Mouse (Mus musculus): ENCODE data around the gene 4933425L06Rik.

Gene 4933425L06Rik

DNA sequence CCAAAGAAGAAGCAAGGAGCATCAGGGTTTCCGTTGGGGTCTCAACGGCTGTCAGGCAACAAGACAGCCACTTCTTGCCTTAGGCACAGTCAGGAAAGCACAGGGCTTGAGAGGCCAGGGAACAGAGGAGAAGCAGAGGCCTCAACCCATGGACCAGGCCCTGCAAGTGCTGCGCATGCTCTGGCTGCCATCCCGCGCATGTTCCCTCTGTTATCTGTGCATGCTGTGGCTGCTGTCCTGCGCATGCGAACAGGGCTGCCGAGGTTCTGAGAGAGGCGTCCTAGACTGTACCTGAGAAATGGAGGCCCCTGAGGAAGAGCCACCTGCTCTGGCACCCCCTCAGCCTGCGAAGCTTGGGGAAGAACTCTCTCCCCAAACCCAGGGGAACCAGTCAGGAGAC, at the start of gene 4933425L06Rik:
Gene 4933425L06Rik (plus strand): TSS at position 261 of the 400 bp plus-strand sequence.
- DNase-seq (ENCODE audit: low read depth, low spot score): no peak

GRCm38 (mm10) chr13:105037816-105038215, 44.1 kb upstream of the 4933425L06Rik start:
- DNase-seq (ENCODE audit: low read depth, low spot score): no peak

- DNase-seq (ENCODE audit: low read depth, low spot score): no peak
Measured at GRCm38 (mm10) chr13:105038334-105038733, 43.6 kb upstream of the 4933425L06Rik start.

DNA sequence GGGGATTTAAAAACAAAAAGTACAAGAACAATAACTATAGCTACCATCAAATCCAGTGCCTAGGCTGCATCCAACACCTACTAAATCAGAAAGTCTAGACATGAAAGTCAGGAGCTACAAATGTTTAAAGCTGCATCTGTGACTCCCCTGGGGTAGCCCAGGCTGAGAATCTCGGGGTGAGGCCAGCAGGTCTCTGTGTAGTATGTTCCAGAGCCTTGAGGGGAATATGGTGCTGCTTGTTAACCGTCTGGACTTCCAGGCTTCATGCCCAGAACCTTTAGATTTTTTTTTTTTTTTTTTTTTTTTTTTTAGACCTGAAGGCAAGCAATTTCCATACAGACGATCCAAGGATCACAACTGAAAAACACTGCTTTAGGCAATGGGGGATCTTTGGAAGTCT, 38.0 kb upstream of the 4933425L06Rik start:
- no peak for DNase-seq (ENCODE audit: low read depth, low spot score)

DNA sequence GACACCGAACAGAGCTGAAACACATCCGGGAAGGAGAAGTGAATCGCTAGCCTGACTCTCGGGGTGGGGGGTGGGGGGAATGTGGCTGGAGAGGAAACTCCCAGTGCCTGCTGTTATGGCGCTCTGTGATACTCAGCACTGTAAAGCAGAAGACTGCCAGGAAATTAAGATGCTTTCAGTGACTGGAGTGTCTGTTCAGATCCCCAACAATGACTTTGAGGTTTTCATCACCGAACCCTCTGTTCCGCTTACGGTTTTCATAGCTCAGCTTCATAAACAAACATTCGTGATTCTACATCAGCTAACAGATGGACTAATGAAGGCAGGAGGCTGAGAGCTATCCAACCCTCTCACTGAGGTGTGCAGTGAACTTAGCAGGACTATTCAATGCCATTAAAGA, 34.5 kb upstream of the 4933425L06Rik start:
- no peak for DNase-seq (ENCODE audit: low read depth, low spot score)

DNA sequence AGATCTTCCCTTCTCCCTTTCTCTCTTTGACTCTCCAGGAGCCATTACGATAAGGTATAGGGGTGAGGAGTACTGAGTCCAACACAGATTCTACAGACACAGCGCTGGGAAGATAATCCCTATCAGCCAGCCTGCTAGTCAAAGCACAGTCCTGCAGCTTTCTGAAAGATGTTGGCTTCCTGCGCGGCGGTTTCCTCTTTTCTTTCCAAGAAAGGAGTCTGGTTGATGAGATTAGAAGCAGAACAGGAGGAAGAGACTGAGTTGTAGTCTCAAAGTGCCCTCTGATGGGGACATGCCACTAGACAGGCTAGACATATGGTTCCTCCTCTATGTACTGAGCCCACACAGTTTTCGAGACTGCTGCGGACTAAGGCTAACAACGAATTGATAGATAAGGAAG, 33.3 kb upstream of the 4933425L06Rik start:
- DNase-seq (ENCODE audit: low read depth, low spot score): no peak

DNA sequence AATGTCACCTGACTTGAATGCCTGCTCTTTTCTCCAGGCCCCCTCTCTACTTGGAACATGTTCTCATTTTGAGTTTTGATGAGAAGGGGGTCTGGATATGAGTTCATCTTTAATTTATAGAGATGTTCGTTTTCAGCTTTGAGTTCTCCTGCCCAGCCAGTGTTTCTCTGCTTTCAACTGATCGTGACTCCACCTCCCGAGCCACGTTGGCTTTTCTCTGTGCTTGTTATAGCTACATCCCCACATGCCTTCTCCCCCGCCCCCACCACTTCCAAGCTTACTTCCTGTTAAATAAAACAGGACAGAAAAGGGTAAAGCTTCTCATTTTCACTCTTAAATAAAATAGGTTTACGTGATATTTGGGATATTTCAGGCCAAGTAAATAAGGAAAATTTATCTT, 30.5 kb upstream of the 4933425L06Rik start:
- no peak for DNase-seq (ENCODE audit: low read depth, low spot score)

- DNase-seq (ENCODE audit: low read depth, low spot score): no peak
Measured at GRCm38 (mm10) chr13:105053618-105054017, 28.3 kb upstream of the 4933425L06Rik start.

- DNase-seq (ENCODE audit: low read depth, low spot score): peak; percentile 73
Measured at GRCm38 (mm10) chr13:105054181-105054940, 27.6 kb upstream of the 4933425L06Rik start, which contains the start of gene Rgs7bp. Rgs7bp (minus strand) TSS chr13:105054930.

DNA sequence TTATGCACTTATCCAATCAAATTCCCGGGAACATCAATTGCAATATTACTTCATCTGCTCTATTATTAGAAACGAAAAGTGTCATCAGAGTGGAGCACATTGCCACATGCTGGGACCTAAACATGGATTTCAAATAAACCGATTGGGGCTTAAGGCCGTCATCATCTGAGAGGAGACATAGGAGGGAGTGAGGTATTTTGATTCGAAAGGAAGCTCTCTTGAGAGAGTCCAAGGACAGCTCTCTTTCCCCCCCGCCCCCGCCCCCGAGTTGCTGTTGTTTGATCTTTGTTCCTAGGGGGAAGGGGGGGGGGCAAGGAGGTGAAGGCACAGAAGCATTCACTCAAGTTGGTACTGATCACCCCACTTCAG, 27.0 kb upstream of the 4933425L06Rik start:
- DNase-seq (ENCODE audit: low read depth, low spot score): no peak

DNA sequence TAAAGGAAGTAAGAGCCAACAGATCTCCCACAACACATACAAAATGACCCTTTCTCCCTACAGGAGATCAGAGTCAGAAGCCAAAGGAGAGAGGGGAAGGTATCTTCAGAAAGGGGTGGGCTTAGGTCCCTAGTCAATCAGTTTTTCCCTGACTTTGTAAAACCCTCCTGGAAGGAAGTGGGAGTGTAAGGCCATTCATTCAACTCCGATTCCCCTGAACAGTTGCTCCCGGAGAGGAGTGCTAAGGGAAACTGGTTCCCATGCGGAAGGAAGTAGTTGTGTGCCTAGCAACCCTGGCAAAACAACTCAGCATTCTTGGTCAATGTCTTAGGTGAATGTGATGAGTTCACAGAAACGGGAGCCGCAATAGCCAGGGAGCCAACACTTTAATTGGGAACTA, 26.5 kb upstream of the 4933425L06Rik start:
- no peak for DNase-seq (ENCODE audit: low read depth, low spot score)

GRCm38 (mm10) chr13:105066119-105066518, 15.8 kb upstream of the 4933425L06Rik start:
- DNase-seq (ENCODE audit: low read depth, low spot score): no peak

DNA sequence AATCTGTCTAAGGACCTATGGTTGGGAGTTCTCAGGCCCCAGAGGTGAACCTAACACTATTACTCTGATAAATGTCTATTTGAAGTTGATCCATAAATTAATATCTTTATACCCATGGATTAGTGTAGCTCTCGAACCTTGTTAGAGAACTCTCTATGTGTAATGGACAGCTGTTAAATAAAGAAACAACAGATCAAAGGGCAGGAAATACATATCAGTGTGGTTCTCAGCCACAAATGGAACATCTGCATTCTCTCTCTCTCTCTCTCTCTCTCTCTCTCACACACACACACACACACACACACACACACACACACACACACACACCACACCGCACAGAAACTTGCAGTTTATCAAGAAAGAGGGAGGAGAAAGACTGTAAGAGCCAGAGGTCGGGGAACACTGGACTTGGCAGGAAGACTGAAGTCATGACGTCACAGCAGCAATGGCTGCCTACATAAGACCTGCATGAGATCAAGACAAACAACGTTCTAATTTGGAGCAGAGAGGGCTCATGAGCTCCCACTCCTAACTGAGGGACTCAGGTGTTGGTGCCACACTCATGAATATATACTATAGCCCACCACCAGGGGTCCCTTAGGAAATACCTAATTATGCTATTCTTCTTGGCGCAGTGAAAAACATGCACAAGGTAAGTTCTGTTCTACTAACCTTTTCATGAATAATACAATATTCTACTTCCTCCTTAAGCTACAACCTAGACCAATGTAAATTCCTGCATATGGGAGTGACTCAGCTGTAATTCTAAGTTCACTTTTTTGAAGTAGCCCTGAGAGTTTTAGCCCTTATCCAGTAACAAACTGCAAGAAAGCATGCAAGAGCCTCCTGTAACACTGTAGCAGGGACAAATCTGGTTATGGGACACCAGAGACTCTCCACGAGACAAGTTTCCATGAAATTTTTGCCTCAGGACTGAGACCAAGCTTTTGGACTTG, 14.8 kb upstream of the 4933425L06Rik start:
- no peak for DNase-seq (ENCODE audit: low read depth, low spot score)

GRCm38 (mm10) chr13:105089276-105089675, 7.4 kb downstream of the 4933425L06Rik start:
- no peak for DNase-seq (ENCODE audit: low read depth, low spot score)

DNA sequence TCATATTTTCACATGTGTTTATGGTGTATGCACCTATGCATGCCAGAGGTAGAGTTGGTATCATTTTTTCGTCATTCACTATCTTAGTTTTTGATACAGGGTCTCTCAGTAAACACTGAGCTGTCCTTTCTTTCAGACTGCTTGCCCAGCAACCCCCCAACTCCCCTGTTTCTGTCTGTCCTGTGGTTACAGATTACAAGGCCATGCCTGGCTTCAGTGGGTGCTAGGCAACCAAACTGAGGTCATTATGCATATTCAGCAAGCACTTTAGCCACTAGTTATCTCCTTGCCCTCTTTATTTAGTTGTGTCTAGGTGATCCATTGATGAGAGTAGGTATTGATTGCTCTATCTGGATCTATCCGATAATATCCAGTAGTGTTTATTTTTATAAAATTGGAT, 14.4 kb downstream of the 4933425L06Rik start:
- DNase-seq (ENCODE audit: low read depth, low spot score): no peak

- no peak for DNase-seq (ENCODE audit: low read depth, low spot score)
Measured at GRCm38 (mm10) chr13:105100705-105101104, 18.8 kb downstream of the 4933425L06Rik start.

DNA sequence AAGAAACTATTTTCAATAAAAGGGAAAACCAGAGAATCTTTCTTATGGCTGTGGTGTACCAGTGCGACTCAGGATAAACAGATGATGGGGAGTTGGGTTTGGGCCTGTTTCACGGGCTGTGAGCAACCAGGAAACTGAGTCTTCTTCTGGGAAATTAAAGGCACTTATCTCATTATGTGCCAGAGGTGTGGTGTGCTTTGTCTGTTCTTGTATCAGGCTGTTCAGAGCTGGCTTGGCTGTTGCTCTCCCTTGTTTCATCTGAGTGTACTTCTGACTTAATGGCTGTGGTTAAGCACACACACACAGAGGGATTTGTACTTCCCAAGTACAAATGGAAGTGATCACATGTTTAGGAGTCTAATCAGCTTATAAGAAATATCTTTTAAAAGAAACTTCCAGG, 22.5 kb downstream of the 4933425L06Rik start:
- DNase-seq (ENCODE audit: low read depth, low spot score): no peak

DNA sequence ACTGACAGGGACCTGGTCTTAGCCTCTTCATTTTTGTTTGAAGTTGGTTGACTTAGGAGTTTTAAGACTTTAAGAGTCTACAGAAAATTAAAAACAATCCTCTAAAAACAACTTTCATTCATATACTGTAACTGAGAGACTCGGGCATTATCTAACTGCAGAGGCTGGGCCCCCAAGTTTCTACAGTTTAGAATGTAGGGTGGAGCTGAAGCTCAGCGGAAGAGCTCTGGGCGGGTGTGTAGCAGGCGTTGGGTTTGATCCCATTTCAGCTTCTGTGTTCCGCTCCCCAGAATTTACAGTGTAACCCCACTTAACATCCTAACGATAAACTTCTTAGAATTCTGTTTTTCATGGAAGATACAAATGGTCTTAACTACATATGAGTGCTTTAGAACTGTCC, 29.7 kb downstream of the 4933425L06Rik start:
- no peak for DNase-seq (ENCODE audit: low read depth, low spot score)

DNA sequence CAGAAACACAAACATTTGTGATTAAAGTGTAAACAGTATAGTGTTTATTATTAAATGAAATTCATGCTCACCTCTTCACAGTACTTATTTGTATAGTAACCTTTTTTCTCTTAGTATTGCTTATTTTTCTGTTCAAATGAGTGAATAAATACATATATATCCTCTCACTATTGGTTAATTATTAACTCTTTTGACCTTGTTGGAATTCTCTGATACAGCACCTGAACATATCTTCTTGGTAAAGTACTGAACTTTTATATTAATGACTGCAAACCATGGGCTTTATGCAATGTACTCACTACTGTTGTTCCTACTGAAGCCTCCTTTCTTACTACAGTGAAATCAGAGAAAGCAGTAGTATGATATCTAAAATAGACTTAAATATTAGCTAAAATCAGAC, 39.7 kb downstream of the 4933425L06Rik start:
- DNase-seq (ENCODE audit: low read depth, low spot score): no peak

GRCm38 (mm10) chr13:105122092-105122491, 40.2 kb downstream of the 4933425L06Rik start:
- no peak for DNase-seq (ENCODE audit: low read depth, low spot score)

DNA sequence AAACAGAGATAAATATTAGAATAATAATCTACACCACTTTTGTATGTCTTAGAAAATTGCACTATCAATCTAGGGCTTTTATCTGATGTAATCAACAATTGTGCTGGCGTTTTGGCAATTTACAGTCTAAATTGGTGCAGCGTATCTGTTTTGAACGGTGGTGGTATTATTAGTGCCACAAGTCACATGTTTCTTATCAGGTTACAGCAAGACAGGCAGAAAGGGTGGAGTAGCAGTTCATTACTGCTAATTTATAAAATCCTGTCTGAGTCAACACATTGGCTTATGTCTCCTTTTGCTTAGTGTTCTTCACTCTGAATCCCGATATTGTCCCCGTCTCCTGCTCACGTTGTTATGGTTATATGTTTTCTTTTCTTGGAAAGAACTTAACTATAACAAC, 48.2 kb downstream of the 4933425L06Rik start:
- DNase-seq (ENCODE audit: low read depth, low spot score): no peak

- no peak for DNase-seq (ENCODE audit: low read depth, low spot score)
Measured at GRCm38 (mm10) chr13:105132370-105132769, 50.4 kb downstream of the 4933425L06Rik start.

DNA sequence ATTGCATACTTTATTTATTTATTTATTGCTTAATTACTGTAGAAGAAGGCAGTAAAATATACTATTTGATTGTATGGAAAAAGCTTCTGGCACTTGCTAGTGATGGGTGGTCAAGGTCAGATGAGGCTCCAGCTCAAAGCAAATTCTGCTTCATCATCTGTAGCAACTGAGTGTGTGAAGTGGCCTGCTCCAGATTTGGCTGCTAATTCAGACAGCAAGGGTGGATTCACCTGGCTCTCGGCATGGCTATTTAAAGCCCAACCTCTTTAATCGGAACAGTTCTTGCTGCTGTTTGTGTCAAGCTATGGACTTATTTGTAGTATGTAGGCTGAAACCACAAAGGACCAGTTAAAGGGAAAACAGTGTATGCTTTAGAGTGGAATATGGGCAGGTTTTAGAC, 50.9 kb downstream of the 4933425L06Rik start:
- no peak for DNase-seq (ENCODE audit: low read depth, low spot score)
